Mouse (Mus musculus): ENCODE results near the gene Vac14.

Vac14 gene

DNA sequence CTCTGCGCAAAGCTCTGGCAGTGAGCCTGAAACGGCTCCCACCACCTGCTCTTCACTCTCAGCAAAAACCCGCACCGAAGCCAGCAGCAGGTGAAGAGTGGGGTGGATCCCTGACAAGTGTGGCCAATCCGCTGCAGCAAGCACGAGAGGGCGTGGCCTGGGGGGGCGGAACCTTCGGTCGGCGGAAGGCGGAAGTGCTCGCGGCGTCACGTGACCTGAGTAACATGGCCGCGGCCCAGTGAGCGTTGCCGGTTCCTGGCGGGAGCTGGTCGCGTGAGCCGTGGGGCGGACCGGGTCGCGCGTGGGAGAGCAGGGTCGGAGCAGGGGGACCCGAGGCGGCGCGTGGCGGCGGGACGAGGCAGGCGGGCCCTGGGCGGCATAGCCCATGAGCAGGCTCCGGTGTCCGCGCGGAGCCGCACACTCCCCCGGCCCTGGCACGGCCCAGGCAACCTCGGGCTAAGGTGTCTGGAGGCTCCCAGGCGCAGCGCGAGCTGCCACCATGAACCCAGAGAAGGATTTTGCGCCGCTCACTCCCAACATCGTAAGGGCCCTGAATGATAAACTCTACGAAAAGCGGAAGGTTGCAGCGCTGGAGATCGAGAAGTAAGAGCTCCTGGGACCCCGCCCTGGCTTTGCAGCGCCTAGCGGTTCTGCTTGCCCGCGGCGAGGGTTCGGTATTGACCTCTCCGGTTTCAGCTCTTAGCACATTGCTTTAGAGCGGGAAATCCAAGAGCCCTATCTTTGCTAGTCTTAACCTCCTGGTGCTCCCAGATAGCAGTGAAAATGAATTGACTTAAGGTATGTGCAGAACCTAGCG lies at the start of gene Vac14:
TSS of gene Vac14 (plus strand) at position 195 of the 817 bp plus-strand sequence.
- DNase-seq (ENCODE audit: extremely low read depth, insufficient read length, low spot score), result peak; percentile 89

DNA sequence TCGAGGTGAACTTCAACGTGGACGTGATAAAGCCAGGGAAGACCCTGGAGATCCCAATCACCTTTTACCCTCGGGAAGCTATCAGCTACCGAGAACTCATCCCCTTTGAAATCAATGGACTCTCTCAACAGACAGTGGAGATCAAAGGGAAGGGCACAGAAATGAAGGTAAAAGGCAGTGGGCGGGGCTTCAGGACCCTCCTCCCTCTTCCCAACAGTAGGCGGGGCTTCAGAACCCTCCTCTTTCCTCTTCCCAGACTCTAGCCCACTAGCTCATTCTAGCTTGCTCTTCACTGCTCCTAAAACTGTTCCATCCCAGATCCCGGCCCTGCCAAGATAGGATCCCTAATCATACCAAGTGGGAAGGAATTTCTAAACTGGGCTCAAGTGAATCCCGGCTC lies 25.7 kb upstream of the Vac14 start:
- DNase-seq (ENCODE audit: extremely low read depth, insufficient read length, low spot score), result no peak

DNA sequence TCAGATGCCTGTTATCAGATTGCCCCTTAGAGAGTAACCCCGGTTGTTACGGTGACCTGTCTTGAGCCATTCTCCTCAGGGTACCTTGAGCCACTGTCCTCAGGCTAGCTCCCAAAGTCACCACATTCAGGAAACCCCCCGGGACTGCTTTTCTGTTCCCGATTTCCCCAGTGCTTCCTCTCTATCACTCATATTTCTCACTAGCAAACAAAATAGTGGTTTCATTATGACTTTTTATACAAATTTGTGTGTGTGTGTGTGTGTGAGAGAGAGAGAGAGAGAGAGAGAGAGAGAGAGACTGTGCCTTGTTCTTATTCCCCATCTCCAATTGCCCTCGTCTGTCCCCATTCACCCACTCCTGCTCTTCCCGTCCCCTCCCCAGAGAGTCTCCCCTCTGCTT lies 24.2 kb upstream of the Vac14 start:
- DNase-seq (ENCODE audit: extremely low read depth, insufficient read length, low spot score), result no peak

DNA sequence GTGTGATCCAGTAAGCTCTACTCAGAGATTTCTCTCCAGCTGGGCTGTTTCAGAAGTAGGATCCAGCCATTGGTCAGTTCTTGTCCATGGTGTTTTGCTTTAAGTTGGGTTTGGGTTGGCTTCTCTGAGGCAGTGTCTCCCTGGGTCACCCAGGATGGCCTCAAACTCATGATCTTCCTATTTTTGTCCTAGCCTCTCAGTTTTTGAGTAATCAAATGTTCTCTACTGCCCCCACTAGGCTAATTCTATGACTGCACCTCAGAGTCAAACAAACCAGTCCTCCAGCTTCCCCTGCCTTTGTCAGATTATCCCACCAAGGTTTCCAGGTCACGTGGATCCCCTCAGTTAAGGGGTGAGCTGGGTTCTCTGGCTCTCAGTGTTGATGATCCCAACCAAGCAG lies 13.8 kb upstream of the Vac14 start:
- no peak for DNase-seq (ENCODE audit: extremely low read depth, insufficient read length, low spot score)

DNA sequence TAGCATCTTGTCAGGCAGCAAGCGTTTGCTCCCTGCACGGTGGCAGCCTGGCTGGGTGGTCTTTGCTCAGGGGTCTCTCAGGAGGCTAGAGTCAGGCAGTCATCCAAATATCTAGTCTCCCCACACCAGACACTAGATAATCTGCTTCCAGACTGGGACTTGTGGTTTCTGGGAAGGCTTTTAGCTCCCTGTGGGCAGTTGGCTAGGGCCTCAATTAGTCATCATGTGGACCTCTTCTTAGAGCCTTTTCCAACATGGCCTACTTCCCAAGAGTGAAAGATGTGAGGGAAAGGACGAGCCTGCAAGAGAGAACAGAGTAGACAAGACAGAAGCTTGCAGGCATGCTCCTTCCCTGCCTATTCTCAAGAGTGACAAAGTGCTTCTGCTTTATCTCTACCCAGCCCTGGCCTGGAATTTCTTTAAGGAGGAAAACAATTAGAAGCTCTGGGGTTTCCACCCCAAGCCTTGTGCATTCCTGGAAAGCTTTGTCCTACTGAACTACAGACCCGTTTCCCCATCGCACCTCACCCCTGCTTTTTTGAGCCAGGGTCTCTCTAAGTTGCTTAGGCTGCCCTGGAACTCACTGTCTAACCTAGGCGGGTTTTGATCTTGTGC lies 12.9 kb upstream of the Vac14 start:
- no peak for DNase-seq (ENCODE audit: extremely low read depth, insufficient read length, low spot score)

DNA sequence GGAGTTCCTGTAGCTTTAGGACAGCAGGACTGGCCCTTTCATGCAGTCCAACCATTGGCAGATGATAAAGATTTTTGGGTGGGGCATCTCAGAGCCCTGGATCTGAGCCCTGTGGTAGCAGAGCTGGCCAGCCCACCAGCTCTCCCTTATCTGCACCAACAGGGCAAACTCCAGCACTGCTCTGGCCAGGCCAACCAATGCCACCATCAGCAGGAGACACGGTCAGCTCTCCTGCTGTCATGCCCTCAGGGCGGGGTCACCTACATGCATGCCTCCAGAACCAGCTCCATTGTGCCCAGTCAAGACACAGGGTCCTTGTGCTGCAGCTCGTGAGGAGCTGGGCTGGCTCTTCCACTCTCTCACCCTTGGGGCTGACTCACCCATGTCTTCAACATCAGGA lies 2.7 kb upstream of the Vac14 start:
- DNase-seq (ENCODE audit: extremely low read depth, insufficient read length, low spot score), result no peak

DNA sequence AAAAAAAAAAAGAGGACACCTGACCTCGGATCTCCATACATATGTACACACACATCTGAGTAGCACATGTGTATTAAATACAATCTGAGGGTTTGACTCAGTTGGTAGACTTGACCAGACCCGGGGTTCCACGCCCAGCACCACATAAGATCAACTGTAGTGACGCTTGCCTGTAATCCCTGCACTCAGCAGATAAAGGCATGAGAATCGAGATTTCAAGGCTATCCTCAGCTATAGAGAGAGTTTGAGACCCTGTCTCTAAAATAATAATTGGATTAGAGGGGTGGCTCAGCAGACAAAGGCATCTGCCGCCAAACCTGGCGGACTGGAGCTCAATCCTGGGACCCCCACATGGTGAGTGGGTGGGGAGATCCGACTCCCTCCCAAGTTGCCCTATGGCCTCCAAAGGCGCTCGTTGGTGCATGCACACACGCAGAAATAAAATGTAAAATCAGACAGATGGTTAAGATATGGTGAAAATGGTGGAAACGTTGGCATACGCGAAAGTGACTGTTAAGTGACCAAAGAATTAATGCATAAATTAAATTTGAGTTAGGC lies 505 bp upstream of the Vac14 start:
- DNase-seq (ENCODE audit: extremely low read depth, insufficient read length, low spot score), result no peak

DNA sequence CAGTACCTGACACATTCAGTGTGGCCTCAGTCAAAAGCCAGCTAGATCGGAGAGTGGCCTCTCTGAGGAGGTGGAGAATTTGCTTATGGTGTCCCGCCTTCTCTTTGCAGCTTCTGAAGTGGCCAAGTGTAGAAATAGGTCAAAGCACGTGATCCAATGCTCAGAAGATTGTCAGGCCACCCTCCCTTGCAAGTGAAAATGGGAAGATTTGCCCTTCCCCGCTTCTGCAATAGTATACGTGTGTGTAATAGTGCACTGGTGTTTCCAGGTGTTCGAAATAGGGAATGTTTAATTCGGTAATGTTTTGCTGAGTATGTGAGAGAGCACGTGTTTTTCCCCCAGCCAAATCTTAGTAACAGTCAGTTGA lies 806 bp downstream of the Vac14 start:
- DNase-seq (ENCODE audit: extremely low read depth, insufficient read length, low spot score), result no peak

DNA sequence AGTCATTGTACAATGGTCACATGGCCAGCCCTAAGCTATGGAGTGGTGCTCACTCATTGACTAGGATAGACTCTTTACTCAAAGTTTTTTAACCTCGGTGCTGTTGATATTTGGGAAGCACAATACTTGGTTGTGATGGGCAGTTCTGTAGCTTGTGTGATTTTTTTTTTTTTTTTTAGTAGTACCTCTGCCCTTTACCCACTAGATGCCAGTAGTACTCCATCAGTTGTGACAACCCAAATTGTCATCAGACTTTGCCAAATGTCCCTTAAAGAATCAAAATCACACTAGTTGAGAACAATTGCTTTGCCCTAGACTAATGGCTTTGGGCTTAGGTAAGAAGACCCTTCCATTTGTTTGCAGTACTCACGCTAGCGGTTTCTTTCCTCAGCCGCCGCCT lies 1.5 kb downstream of the Vac14 start:
- DNase-seq (ENCODE audit: extremely low read depth, insufficient read length, low spot score), result no peak

DNA sequence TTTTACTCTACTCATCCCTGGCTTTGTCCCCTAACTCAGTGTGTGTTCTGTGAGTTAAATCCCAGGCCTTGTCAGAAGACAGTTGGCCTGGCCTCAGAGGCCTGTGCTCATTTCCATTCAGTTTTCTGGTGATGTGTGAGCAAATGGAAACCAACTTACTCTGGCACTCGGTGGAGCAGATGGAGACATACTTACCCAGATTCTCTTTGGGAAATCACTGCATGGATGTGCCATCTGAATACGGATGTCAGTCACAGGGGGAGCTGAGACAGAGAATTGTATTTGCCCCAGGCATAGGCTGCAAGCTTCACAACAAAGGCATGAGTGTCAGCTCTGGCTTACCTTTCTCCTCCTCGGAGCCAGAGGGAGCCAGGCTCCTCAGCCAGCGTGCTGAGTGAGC lies 8.0 kb downstream of the Vac14 start:
- no peak for DNase-seq (ENCODE audit: extremely low read depth, insufficient read length, low spot score)

DNA sequence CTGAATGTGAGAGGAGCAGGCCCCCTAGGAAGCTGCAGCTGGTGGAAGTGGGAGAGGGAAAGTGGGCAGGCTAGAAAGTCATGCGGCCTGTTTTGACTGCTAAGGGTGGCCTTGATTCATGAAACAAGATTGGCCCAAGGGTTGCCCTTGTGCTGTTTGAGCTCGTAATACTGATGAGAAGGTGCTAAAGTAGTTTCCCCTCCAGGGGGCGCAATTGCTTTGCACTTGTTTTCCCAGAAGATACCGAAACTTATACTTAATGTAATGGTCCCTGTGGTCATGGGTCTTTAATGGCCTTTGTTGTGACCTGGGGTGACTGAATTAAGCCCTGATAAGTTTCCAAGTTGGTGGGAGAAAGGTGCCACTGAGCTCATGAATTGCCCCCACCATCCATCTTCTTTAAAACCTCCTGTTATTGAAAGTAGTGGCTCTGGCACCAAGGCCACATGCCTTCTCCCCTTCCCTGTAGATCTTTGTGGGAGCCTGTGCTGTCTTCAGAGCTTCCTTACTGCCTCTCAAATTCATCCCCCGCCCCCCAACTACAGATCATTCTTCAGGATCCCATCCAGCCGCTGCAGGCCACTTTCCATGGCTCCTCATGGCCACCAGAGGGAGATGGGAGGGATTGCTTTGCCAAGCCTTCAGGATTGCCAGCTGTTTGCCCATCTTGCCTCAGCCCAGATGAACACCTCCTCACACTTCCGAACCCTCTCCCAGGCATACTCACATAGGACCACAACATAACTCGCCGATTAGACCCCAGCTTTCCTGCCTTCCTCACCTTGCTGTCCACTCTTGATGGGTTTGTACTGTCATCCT lies 11.1 kb downstream of the Vac14 start:
- DNase-seq (ENCODE audit: extremely low read depth, insufficient read length, low spot score), result peak; percentile 41

DNA sequence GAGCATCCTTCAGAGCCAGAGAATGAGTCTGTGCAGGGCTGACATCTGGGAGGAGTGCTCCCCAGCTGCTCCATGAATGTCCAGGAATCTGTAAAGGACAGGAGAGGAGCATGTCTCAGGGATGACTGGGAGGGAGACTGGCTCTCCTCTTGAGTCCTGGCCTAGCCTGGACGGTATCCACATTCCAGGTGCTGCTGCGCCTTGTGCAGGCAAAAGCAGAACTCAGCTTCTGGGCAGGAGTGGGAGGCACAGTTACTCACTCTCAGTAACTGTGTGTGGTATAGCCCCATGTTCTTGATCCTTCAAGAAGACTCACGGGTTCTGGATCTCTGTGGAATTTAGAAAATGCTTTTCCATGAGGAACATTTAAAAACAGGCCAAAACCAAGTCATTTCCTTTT lies 11.7 kb downstream of the Vac14 start:
- DNase-seq (ENCODE audit: extremely low read depth, insufficient read length, low spot score), result peak; percentile 12

DNA sequence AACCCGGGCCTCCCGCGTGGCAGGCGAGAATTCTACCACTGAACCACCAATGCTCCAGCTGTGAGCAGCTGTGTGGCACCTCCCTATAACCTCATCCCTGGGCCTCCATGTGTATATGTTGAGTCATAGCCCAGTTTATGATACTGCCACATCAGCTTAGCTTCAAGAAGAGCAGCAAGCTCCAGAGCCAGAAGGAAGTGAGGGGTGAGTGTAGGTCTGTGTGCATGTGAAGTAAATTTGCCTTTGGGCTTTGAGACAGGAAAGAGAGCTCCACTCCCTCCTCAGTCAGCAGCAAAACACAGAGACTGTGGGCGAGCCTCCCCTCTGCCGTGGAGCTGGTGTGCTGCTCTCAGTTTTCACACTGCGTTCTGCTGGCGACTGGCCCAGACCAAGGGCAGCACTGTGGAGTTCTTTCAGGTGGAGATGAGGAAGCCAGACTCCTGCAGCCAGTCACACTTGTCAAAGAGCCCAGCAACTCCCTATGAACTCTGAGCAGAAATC lies 12.2 kb downstream of the Vac14 start:
- peak; percentile 84 for DNase-seq (ENCODE audit: extremely low read depth, insufficient read length, low spot score)

DNA sequence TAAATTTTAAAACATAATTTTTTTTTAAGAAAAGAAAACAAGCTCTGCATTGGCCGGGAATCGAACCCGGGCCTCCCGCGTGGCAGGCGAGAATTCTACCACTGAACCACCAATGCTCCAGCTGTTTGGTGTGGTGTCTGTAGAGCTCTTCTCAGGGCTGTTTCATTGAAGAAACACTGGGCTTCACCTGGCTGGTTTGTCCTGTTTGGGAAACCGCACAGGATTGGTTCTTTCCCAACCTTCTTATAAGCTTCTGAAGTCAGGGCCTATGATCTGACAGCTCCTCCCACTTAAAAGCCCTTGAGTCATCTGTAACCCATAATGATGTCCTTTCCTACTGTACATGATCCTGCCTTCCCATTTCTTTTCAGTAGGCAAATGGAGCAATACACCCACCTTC lies 12.8 kb downstream of the Vac14 start:
- peak; percentile 61 for DNase-seq (ENCODE audit: extremely low read depth, insufficient read length, low spot score)

DNA sequence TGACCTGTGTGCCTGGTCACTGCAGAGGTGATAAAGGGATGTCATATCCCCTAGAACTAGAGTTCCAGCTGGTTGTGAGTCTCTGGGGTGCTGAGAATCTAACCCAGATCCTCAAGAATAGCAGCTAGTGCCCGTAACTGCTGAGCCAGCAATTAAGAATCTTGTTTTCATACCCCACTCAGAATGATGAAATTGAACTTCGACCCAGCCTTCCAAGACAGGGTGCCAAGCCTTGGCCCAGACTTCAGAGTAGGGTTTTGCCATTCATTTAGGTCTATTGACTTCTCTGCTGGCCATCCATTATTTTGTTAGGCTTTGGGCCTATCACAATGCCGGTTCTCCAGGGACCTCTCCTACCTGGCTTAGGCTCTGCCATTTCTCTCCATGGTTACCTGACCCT lies 15.4 kb downstream of the Vac14 start:
- no peak for DNase-seq (ENCODE audit: extremely low read depth, insufficient read length, low spot score)

DNA sequence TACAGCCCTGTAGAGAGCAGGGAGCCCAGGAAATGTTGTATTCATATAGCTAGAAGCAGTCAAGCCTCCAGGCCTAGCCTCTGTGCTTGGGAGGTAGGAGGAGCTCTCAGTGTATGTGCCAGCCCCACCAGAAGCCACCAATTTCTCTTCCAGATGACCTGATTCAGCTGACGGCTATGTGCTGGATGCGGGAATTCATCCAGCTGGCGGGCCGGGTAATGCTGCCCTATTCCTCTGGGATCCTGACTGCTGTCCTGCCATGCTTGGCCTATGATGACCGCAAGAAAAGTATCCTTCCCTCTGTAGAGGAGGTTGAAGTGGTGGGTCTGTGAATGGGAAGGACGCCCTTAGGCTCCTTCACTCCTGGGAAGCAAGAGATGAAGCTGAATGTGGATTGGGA lies 17.8 kb downstream of the Vac14 start:
- no peak for DNase-seq (ENCODE audit: extremely low read depth, insufficient read length, low spot score)

DNA sequence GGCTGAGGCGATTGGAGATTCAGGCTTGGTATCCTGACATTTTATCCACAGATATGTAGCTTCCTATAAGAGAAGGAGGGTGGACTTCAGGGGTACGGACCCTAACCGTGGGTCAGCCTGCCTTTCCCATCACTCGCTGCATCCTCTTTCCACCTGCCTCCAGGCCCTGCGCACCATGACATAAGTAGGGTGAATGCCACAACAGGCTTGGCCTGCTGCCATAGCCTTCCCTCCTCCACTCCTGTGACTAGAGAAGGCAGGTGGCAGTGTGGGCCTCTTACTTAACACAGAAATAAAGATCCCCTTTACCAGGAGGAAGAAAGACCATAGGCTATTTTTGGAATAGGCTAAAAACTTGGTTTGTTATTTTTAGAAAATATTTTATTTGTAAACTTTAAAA lies 23.9 kb downstream of the Vac14 start:
- no peak for DNase-seq (ENCODE audit: extremely low read depth, insufficient read length, low spot score)

DNA sequence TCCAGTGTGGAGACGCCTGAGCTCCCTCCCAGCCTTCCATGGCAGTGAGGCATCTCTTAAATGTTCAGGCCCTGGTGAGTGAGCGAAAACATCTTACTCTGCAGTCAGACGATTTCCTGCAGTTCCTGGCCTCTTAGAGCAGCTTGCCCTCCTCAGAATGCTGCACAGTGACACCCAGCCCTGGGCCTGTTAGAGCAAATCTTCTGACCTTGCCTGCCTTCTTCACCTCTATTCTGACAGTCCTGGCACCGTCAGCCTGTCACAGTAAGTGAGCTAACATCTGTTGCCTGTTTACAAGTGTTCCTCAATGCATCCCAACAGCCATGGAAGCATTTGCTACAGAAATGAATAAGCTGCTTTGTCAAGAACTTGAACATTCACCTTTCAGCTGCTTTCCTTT lies 24.8 kb downstream of the Vac14 start:
- no peak for DNase-seq (ENCODE audit: extremely low read depth, insufficient read length, low spot score)

DNA sequence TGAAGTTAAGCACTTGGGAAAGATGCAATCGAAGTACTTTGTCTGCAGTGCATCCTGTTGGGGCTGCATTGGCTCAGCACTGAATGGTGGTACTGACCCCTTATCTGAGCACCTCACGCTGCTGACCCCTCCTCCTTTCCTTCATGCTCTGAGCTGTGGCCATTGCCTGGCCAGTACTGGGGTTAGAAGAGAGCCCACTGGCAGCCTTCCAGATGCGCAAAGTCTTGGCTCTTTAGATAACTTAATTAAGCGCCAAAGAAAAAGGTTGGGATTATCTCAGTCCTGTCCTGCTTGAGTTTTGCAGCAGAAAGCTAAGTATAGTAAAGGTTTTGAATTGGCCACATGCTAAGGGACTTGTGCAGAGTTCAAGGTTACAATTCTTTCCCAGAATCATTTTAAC lies 26.0 kb downstream of the Vac14 start:
- no peak for DNase-seq (ENCODE audit: extremely low read depth, insufficient read length, low spot score)

DNA sequence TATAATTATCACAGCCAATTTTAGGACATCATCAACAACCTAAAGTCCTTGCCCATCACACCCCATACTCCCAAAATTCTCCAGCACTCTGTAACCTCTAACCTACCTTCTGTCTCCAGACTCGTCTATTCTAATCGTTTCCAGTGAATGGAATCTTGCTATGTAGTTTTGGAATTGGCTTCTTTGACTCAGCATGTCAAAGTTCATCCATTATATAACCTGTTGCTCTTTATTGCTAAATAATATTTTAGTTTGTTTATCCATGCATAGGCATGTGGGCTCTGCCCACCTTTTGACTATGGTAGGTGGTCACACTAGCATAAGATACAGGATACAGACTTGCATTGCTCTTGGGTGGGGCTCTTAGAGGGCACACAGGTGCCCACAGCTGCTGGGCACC lies 26.5 kb downstream of the Vac14 start:
- no peak for DNase-seq (ENCODE audit: extremely low read depth, insufficient read length, low spot score)

DNA sequence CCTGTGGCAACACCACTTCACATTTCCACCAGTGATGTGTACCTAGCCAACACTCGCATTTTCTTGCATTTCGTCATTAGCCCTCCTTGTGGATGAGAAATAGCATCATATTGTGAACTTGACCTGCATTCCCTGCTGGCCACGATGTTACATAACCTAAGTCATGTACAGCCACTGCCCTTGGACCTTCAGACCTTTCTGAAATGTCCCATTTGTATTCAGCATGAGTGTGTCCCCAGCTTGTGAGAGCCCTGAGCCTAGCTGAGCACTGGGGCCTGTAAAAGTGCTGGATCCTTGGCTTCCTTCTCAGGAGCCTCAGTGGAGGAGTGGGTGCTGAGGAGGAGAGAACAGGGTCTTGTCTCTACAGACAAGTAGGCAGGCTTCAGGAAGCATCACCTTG lies 27.0 kb downstream of the Vac14 start:
- DNase-seq (ENCODE audit: extremely low read depth, insufficient read length, low spot score), result no peak

All from 3134 (cell line).